Mouse (Mus musculus) limb, embryonic 11.5 days (tissue): ENCODE measurements around the gene Tmem121. TPM values are rescaled to one million over a fixed set of nuclear protein-coding genes. Genes with fewer than 3 reads are reported as not detected.

Source experiments
- ATAC-seq: fragments of 200-750 bp; cut with Nextera tagmentation; 2 replicates; pipeline ENCODE4 v1.8.0; 2017; ENCODE audit warnings: low read depth; ENCODE audit not compliant: insufficient number of reproducible peaks, low FRiP score, low TSS enrichment
- DNase-seq: peaks from one replicate; pipeline ENCODE4 v3.0.0-alpha.2; 2015; ENCODE audit warnings: low spot score
- H3K27ac ChIP-seq: fragments of 300-500 bp; sonication (generic); replicated peaks from 2 replicates; pipeline ENCODE4 v1.5.1; 2014; ENCODE audit warnings: low read depth, mild to moderate bottlenecking, low read length
- H3K27me3 ChIP-seq: fragments of 300-500 bp; sonication (generic); 2 replicates; pipeline ENCODE4 v1.6.1; 2014; ENCODE audit warnings: mild to moderate bottlenecking, low read length, mixed read lengths; ENCODE audit not compliant: control insufficient read depth, insufficient read depth
- H3K36me3 ChIP-seq: fragments of 300-500 bp; sonication (generic); 2 replicates; pipeline ENCODE4 v1.6.1; 2014; ENCODE audit warnings: mild to moderate bottlenecking, low read length, moderate library complexity, mixed read lengths; ENCODE audit not compliant: control insufficient read depth, insufficient read depth
- H3K4me1 ChIP-seq: fragments of 300-500 bp; sonication (generic); 2 replicates; pipeline ENCODE4 v1.6.1; 2014; ENCODE audit warnings: low read length, mixed read lengths; ENCODE audit not compliant: control insufficient read depth, insufficient read depth
- H3K4me2 ChIP-seq: fragments of 300-500 bp; sonication (generic); 2 replicates; pipeline ENCODE4 v1.6.1; 2014; ENCODE audit warnings: low read depth, mild to moderate bottlenecking, moderate library complexity; ENCODE audit not compliant: severe bottlenecking
- H3K4me3 ChIP-seq: fragments of 300-500 bp; sonication (generic); 2 replicates; pipeline ENCODE4 v1.5.1; 2014; ENCODE audit warnings: low read depth, low read length
- H3K9ac ChIP-seq: fragments of 300-500 bp; sonication (generic); 2 replicates; pipeline ENCODE4 v1.6.1; 2014; ENCODE audit warnings: mild to moderate bottlenecking, low read length
- H3K9me3 ChIP-seq: fragments of 300-500 bp; sonication (generic); 2 replicates; pipeline ENCODE4 v1.6.1; 2016; ENCODE audit warnings: low read length; ENCODE audit not compliant: control insufficient read depth
- WGBS: fragments of 180-500 bp; shearing (Covaris S2); extraction: QIAGEN DNeasy Blood & Tissue Kit; methylation state at CpG from one replicate; pipeline ENCODE4 v1.1.7; 2014; 5-methylcytosine and 5-hydroxymethylcytosine counted together
- polyA plus RNA-seq: library from polyadenylated mRNA; unstranded; fragments of >200 nt; fragmentation: Nextera tagmentation; extraction: Ambion mirVana; gene quantifications from 2 replicates; pipeline ENCODE4 v1.2.1, GENCODE M21; 2014

Tmem121 gene
- polyA plus RNA-seq, 1 experiment from 2014 or later, result 12.0 TPM

- H3K9ac ChIP-seq, result no peak within 1 kb of the TSS
- DNase-seq, result peak; percentile 88
- H3K4me1 ChIP-seq, result peaks cover 8% of the 10 kb centered on the region
- H3K4me3 ChIP-seq, result no peak within 1 kb of the TSS
- peak within 1 kb of the TSS; percentile 20; the same call in 1 of the 2 replicates for H3K4me2 ChIP-seq
- no peak within 1 kb of the TSS for H3K27ac ChIP-seq
- H3K9me3 ChIP-seq, result no peaks in the 10 kb centered on the region
- no peak for ATAC-seq
- peaks cover 42% of the 10 kb centered on the region for H3K27me3 ChIP-seq
- no peaks in the 10 kb centered on the region for H3K36me3 ChIP-seq
- 11% methylated on average over 45 of the region's 45 CpGs for WGBS
These were observed 39.3 kb upstream of the Tmem121 start, which contains the start of gene Crip1 for GRCm38 (mm10) chr12:113146112-113147057. Gene Crip1, plus strand, starts transcription at chr12:113146316.

GRCm38 (mm10) chr12:113147481-113147880, 38.2 kb upstream of the Tmem121 start:
- Histone ChIP-seq H3K27me3 (peaks cover 34% of the 10 kb centered on the region), H3K4me3 (no peak overlapping the region), H3K4me2 (no peak overlapping the region), H3K27ac (no peak overlapping the region), H3K4me1 (peaks cover 9% of the 10 kb centered on the region), H3K36me3 (no peaks in the 10 kb centered on the region), H3K9ac (no peak overlapping the region), H3K9me3 (no peaks in the 10 kb centered on the region)
- ATAC-seq (no peak), DNase-seq (no peak)
- WGBS, result 86% methylated on average over 8 of the region's 8 CpGs

- H3K36me3 ChIP-seq, result no peaks in the 10 kb centered on the region
- 33% methylated on average over 16 of the region's 16 CpGs for WGBS
- no peak overlapping the region for H3K9ac ChIP-seq
- DNase-seq, result no peak
- H3K9me3 ChIP-seq, result no peaks in the 10 kb centered on the region
- peaks cover 4% of the 10 kb centered on the region; the same call in 1 of the 2 replicates for H3K4me1 ChIP-seq
- H3K27me3 ChIP-seq, result peaks cover 33% of the 10 kb centered on the region
- H3K27ac ChIP-seq, result no peak overlapping the region
- no peak overlapping the region for H3K4me2 ChIP-seq
- no peak overlapping the region for H3K4me3 ChIP-seq
- no peak for ATAC-seq
These were observed 37.2 kb upstream of the Tmem121 start for GRCm38 (mm10) chr12:113148381-113149035.

DNA sequence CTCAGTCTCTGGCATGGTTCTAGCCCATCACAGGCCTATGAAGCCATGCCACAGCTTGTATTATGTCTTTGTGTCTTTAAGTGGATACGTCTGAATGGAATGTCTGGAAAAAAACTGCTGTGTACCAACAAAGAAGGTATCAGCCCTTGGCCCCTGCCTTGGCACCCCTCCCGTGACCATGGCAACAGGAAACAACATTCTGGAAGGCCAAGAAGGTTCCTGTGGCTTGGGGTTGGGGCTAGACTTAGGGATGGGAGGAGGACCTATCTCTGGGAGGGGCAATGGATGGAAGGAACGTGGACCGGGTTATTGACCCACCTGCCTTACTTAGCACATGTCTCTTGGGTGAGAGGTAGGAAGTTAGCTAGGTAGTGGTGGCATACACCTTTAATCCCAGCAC, 36.4 kb upstream of the Tmem121 start:
- H3K36me3 ChIP-seq, result no peaks in the 10 kb centered on the region
- no peak overlapping the region for H3K27ac ChIP-seq
- DNase-seq (no peak), ATAC-seq (no peak)
- H3K9ac ChIP-seq, result no peak overlapping the region
- H3K4me1 ChIP-seq, result peaks cover 4% of the 10 kb centered on the region; the same call in 1 of the 2 replicates
- H3K27me3 ChIP-seq, result peaks cover 33% of the 10 kb centered on the region
- 78% methylated on average over 4 of the region's 4 CpGs for WGBS
- H3K4me2 ChIP-seq, result no peak overlapping the region
- no peaks in the 10 kb centered on the region for H3K9me3 ChIP-seq
- no peak overlapping the region for H3K4me3 ChIP-seq

GRCm38 (mm10) chr12:113149896-113150295, 35.8 kb upstream of the Tmem121 start:
- H3K4me3 ChIP-seq, result no peak overlapping the region
- no peak overlapping the region for H3K4me2 ChIP-seq
- H3K9me3 ChIP-seq, result no peaks in the 10 kb centered on the region
- H3K9ac ChIP-seq, result no peak overlapping the region
- no peak overlapping the region for H3K27ac ChIP-seq
- ATAC-seq (no peak), DNase-seq (no peak)
- H3K4me1 ChIP-seq, result peaks cover 4% of the 10 kb centered on the region
- 77% methylated on average over 3 of the region's 3 CpGs for WGBS
- H3K27me3 ChIP-seq, result peaks cover 33% of the 10 kb centered on the region
- H3K36me3 ChIP-seq, result no peaks in the 10 kb centered on the region

DNA sequence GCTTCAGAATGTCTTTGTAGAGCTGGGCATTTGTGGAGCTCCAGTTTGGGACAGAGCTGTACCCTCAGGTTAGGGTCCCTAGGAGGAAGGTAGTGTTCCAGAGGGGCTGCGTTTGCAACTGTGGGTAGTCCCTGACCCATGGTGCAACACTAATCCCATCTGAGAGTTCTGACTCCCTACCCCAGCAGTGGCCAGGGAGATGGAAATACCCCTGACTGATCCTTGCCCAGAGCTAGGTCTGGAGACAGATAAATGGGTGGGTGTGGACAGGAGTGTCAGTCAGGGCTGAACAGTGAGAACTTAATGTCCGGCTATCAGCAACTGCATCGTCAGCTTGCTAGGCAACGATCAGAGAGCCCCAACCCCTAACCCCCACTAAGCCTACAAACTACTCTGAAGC, 35.1 kb upstream of the Tmem121 start:
- ATAC-seq (no peak), DNase-seq (no peak)
- no peaks in the 10 kb centered on the region for H3K36me3 ChIP-seq
- no peak overlapping the region for H3K4me3 ChIP-seq
- peaks cover 4% of the 10 kb centered on the region for H3K4me1 ChIP-seq
- WGBS, result 83% methylated on average over 4 of the region's 4 CpGs
- no peak overlapping the region for H3K9ac ChIP-seq
- H3K27ac ChIP-seq, result no peak overlapping the region
- H3K9me3 ChIP-seq, result no peaks in the 10 kb centered on the region
- H3K27me3 ChIP-seq, result peaks cover 33% of the 10 kb centered on the region
- no peak overlapping the region for H3K4me2 ChIP-seq

GRCm38 (mm10) chr12:113151046-113151445, 34.7 kb upstream of the Tmem121 start:
- H3K9ac ChIP-seq, result no peak overlapping the region
- no peaks in the 10 kb centered on the region for H3K9me3 ChIP-seq
- ATAC-seq (no peak), DNase-seq (no peak)
- peaks cover 31% of the 10 kb centered on the region for H3K27me3 ChIP-seq
- peaks cover 4% of the 10 kb centered on the region for H3K4me1 ChIP-seq
- H3K4me2 ChIP-seq, result peak overlapping the region; percentile 86
- 77% methylated on average over 8 of the region's 8 CpGs for WGBS
- no peaks in the 10 kb centered on the region for H3K36me3 ChIP-seq
- no peak overlapping the region for H3K4me3 ChIP-seq
- no peak overlapping the region for H3K27ac ChIP-seq

DNA sequence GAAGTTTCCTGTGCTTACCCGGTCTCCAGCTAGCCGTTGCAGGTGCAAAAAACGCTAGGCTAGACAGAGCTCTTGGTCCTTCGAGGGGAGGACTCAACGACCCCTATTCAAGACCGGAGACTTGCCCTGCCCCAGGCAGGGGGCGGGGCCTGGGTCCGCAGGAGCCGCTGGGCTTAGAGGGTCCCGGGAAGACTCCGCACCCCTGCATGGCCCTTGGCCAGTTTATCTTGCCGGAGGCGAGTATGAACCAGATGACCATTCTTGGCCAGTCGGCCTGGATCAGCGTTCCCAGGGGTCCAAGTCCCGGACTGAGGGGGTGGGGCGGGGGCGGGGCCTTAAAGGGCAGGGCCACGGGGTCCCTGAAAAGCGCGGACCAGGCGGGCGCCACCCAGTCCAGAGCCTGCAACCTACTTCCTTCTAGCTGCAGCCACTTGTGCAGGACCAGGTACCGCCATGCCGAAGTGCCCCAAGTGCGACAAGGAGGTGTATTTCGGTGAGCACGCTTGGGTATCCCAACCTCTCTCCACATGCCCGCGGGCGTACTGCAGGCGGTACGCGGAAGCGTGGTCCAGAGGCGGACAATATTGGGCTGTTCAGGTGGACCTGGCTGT, 34.0 kb upstream of the Tmem121 start:
- Histone ChIP-seq H3K27me3 (peaks cover 24% of the 10 kb centered on the region), H3K9ac (peak overlapping the region; percentile 35), H3K27ac (no peak overlapping the region), H3K9me3 (no peaks in the 10 kb centered on the region), H3K36me3 (no peaks in the 10 kb centered on the region), H3K4me3 (peak overlapping the region; percentile 43), H3K4me2 (peak overlapping the region; percentile 86), H3K4me1 (peaks cover 4% of the 10 kb centered on the region)
- WGBS, result 2% methylated on average over 36 of the region's 36 CpGs
- DNase-seq, result peak; percentile 64
- no peak for ATAC-seq
